Mouse (Mus musculus) C2C12 (cell line): ENCODE results near the gene Cldn7. TPM values are rescaled to one million over a fixed set of nuclear protein-coding genes. Genes with fewer than 3 reads are reported as not detected.
"Not testable (repeated sequence)": the region's sequence is repeated elsewhere in the genome, so short reads cannot be mapped to it uniquely, and the experiment has no call there.

Source experiments
- H3K27me3 ChIP-seq: one replicate; pipeline ENCODE4 v1.6.1; 2011; ENCODE audit not compliant: control insufficient read depth, insufficient read depth, insufficient read length
- H3K36me3 ChIP-seq: one replicate; pipeline ENCODE4 v1.6.1; 2011; ENCODE audit not compliant: control insufficient read depth, insufficient read depth
- H3K4me3 ChIP-seq: one replicate; pipeline ENCODE4 v1.5.1; 2011; ENCODE audit warnings: mild to moderate bottlenecking, control low read depth; ENCODE audit not compliant: poor library complexity, insufficient read depth, severe bottlenecking
- H3K79me2 ChIP-seq: one replicate; pipeline ENCODE4 v1.6.1; 2011; ENCODE audit not compliant: control insufficient read depth, insufficient read depth
- H3K79me3 ChIP-seq: one replicate; pipeline ENCODE4 v1.6.1; 2011; ENCODE audit warnings: low read depth, control low read depth
- H3ac ChIP-seq: one replicate; pipeline ENCODE3; 2011; ENCODE audit warnings: low read depth; ENCODE audit not compliant: control insufficient read depth, insufficient read length
- CEBPB ChIP-seq: IDR thresholded peaks from one replicate; pipeline ENCODE4 v1.6.1; 2011; ENCODE audit warnings: low read depth, mild to moderate bottlenecking, control low read depth, moderate library complexity
- CTCF ChIP-seq: IDR thresholded peaks from one replicate; pipeline ENCODE4 v1.5.1; 2011; ENCODE audit not compliant: control insufficient read depth, insufficient read depth, insufficient read length
- FOSL1 ChIP-seq: IDR thresholded peaks from one replicate; pipeline ENCODE4 v1.8.0; 2011; ENCODE audit warnings: mild to moderate bottlenecking, low read length; ENCODE audit not compliant: poor library complexity, insufficient read depth, severe bottlenecking
- MAX ChIP-seq: IDR thresholded peaks from one replicate; pipeline ENCODE4 v1.6.1; 2011; ENCODE audit warnings: mild to moderate bottlenecking, control low read depth
- MYOD1 ChIP-seq: IDR thresholded peaks from one replicate; pipeline ENCODE4 v1.6.1; 2011; ENCODE audit warnings: low read depth; ENCODE audit not compliant: control insufficient read depth, insufficient read length
- MYOG ChIP-seq: IDR thresholded peaks from one replicate; pipeline ENCODE4 v1.6.1; 2011; ENCODE audit not compliant: control insufficient read depth, insufficient read length; ENCODE audit errors: extremely low read depth
- USF1 ChIP-seq: IDR thresholded peaks from one replicate; pipeline ENCODE4 v1.6.1; 2011; ENCODE audit warnings: low read depth, mild to moderate bottlenecking, control low read depth, moderate library complexity
- long read RNA-seq, 2 experiments: library from polyadenylated mRNA; unstranded; transcript quantifications; one replicate each; pipeline ENCODE4 v2.0.0; 2019 to 2020
- polyA plus RNA-seq: library from polyadenylated mRNA; unstranded; fragments of >200 nt; fragmentation: generic; extraction: Trizol; gene quantifications from one replicate; pipeline ENCODE4 v1.2.1, GENCODE M21; 2012; ENCODE audit warnings: missing spikeins

Cldn7 gene
- polyA plus RNA-seq, result 0.06 TPM
- long read RNA-seq, experiment 1, result 0 reads
- long read RNA-seq, experiment 2, result 0 reads

DNA sequence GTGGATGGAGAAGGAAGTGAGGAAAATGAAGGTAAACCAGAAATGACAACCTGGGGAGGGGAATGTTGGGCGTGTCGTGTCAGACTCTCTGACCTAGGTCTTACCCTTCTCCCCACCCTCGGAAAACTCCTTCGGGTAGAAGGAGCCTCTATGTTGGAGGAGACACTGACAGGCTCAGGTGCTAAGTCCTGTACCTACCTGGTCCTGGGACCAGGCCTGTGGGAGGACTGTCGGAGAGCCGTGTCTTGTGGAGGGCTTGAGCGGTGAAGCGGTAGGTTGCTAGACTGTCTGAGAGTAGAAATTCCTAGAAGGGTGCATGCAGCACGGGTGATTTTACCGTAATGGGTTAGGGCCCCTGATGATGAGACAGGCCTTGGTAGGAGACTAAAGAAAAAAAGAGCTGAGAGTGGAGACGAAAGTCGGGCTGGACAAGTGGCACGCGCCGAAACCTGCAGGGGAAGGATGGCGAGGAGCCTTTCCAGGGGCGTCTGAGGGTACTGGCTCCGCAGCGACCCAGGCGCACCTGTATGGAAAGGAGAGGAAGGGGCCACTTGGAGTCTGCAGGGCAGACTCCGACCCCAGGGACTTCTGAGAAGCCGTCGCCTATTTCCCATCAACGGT, at the start of gene Cldn7:
Gene Cldn7 (plus strand): TSS at position 130 of the 621 bp plus-strand sequence.
- Histone ChIP-seq H3K27me3 (peaks cover 27% of the 10 kb centered on the region), H3K79me3 (no peaks in the 10 kb centered on the region), H3ac (no peak within 1 kb of the TSS), H3K4me3 (no peak within 1 kb of the TSS), H3K36me3 (peaks cover 20% of the 10 kb centered on the region), H3K79me2 (no peaks in the 10 kb centered on the region)
- TF ChIP-seq FOSL1, result no peak
- TF ChIP-seq CEBPB, result no peak
- no peak for TF ChIP-seq MYOG
- TF ChIP-seq MAX, result no peak
- TF ChIP-seq MYOD1, result no peak

DNA sequence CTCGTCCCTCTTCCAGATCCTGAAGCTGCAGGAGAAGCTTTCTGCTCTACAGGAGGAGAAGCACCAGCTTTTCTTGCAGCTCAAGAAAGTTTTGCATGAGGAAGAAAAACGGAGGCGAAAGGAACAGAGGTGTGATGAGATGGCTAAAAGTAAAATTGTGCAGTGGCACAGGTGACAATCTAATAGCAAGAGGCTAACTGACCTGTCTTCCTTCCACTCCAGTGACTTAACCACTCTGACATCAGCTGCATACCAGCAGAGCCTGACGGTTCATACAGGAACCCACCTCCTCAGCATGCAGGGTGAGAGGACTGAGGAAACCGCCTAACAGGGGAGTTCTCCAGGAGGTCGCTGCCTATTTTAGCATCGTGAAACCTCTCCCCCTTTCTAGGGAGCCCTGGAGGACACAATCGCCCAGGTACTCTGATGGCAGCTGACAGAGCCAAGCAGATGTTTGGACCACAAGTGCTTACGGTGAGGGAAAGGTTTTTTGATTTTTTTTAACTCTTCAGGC, 49.6 kb upstream of the Cldn7 start:
- Histone ChIP-seq H3K27me3 (no peaks in the 10 kb centered on the region), H3K79me2 (peaks cover 60% of the 10 kb centered on the region), H3ac (peak overlapping the region; percentile 36), H3K4me3 (peak overlapping the region; percentile 55), H3K79me3 (peaks cover 43% of the 10 kb centered on the region), H3K36me3 (peaks cover 90% of the 10 kb centered on the region)
- no peak for TF ChIP-seq MYOG
- TF ChIP-seq CTCF, result no peak
- no peak for TF ChIP-seq MAX
- TF ChIP-seq USF1, result no peak
- TF ChIP-seq FOSL1, result no peak
- no peak for TF ChIP-seq MYOD1
- no peak for TF ChIP-seq CEBPB

DNA sequence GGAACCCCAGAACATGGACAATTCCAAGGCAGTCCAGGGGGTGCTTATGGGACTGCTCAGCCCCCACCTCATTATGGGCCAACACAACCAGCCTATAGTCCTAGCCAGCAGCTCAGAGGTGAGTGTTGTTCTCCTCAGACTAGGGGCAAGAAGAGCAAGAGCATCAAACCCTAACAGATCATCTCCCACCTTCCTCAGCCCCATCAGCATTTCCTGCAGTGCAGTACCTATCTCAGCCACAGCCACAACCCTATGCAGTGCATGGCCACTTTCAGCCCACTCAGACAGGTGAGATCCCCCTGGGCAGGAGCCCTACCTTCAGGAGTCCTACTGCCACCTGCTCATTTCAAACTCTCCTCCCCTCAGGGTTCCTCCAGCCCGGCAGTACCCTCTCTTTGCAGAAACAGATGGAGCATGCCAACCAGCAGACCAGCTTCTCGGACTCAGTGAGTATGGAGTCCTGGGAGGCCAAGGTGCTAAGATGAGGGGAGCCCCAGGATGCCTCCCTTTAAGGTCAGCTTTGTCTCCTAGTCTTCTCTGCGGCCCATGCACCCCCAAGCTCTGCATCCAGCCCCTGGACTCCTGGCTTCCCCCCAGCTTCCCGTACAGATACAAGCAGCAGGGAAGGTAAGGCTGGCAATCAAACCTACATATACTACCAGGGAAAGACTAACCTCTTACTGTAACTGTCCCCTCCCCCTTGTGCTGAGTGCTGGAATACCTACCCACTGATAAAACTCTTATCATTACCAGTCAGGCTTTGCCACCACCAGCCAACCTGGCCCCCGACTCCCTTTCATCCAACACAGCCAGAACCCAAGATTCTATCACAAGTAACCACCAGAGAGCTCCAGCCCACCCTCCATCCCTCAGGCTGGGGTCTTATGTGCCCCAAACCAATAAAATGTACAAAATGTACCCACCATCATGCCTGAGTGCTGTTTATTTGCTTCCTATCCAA, 48.6 kb upstream of the Cldn7 start:
- peaks cover 70% of the 10 kb centered on the region for H3K79me2 ChIP-seq
- H3K79me3 ChIP-seq, result peaks cover 50% of the 10 kb centered on the region
- TF ChIP-seq MYOG, result no peak
- TF ChIP-seq CEBPB, result no peak
- TF ChIP-seq MYOD1, result no peak
- TF ChIP-seq USF1, result no peak
- no peak for TF ChIP-seq MAX
- no peak for TF ChIP-seq CTCF
- no peak for TF ChIP-seq FOSL1
- peaks cover 84% of the 10 kb centered on the region for H3K36me3 ChIP-seq
- H3ac ChIP-seq, result no peak overlapping the region
- H3K4me3 ChIP-seq, result peak overlapping the region; percentile 3
- no peaks in the 10 kb centered on the region for H3K27me3 ChIP-seq

DNA sequence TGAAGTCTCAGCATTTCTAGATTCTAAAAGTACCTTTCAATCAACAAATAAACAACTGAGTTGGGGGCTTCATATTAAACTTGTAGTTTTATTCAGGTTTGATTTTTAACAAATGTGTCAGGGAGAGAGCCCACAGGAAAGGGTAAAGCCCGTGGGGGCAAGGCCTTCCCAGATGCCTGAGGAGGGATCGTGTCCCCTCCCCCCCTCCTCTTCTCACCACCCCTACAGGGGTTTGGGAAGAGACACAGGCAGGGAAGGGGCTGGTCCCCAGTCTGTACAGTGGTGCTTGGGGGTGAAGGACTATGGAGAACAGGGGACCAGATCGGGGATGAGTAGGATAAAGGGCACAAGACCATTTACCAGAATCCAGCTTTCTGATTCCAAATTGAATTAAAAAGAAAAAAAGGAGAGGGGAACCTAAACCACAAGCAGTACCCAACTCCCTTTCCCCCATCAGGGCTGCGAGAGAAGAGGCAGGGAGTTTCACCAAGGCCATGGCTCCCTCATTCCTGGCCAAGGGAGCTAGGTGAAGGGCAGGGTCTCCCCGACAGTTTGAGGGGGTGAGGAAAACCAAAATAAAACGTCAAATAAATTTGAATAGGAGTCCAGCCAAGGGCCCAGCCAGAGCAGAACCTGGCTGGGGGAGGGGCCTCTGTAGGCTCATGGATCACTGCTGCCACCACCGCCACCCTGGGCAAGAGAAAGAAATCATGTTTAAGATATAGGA, 47.8 kb upstream of the Cldn7 start:
- not testable (repeated sequence) for H3K27me3 ChIP-seq, H3ac ChIP-seq, H3K4me3 ChIP-seq
- peaks cover 50% of the 10 kb centered on the region for H3K79me3 ChIP-seq
- peaks cover 72% of the 10 kb centered on the region for H3K79me2 ChIP-seq
- peaks cover 76% of the 10 kb centered on the region for H3K36me3 ChIP-seq

DNA sequence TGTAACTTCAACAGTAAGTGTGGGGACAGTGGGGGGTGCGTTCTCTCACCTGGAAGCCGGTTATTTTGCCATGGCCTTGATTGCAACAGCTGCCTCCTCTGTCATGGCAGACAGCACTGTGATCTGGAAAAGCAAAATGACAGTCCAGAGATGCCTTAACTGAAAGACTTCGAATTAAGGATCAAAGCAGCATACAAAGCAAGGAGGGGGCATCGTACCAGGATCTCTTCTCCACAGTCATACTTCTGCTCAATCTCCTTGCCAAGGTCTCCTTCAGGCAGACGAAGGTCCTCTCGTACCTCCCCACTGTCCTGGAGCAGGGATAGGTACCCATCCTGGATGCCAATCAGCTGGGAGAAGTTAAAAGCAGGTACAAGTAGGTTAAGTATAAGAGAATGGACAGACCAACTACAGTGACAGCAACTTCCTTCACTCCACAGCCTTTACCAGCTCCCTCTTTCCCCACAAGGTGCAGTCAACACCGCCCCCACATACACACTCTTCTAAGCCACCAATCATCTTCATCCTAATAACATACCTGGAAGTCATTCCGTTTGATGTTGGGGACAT, 47.1 kb upstream of the Cldn7 start:
- Histone ChIP-seq H3K79me3 (peaks cover 50% of the 10 kb centered on the region), H3K27me3 (no peaks in the 10 kb centered on the region)

More for the DNA sequence above, 47.1 kb upstream of the Cldn7 start:
- Histone ChIP-seq H3K36me3 (peaks cover 69% of the 10 kb centered on the region), H3K4me3 (no peak overlapping the region), H3ac (no peak overlapping the region), H3K79me2 (peaks cover 77% of the 10 kb centered on the region)
- no peak for TF ChIP-seq FOSL1
- no peak for TF ChIP-seq USF1
- no peak for TF ChIP-seq CEBPB
- TF ChIP-seq MYOD1, result no peak
- TF ChIP-seq CTCF, result no peak
- TF ChIP-seq MYOG, result no peak
- no peak for TF ChIP-seq MAX
